Mouse (Mus musculus): ENCODE measurements around the gene Gm609. TPM values are rescaled to one million over a fixed set of nuclear protein-coding genes. Genes with fewer than 3 reads are reported as not detected.

Gm609 gene
- polyA plus RNA-seq, 1 experiment, result not detected

DNA sequence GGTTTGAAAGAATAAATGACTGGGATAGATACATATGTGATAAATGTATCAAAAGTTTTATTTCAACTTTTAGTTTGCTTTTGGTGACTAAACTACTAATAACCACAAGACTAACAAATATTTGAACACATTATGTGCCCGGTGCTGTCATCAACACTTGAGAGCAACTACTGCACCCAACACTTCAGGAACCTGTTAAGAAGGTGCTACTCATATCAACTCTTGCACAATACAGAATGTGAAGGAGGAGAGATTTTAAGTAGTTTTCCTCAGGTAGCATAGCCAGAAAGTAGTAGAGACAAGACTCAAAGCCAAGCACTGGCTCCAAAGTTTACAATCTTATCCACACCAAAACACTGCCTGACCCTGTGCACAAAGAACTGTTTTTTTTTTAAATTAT is 90.7 kb downstream of the Gm609 start:
- no peak for TF ChIP-seq GATA1 (IDR thresholded peaks at IDR 0.05; ENCODE audit: low read length)

- no peak for TF ChIP-seq GATA1 (IDR thresholded peaks at IDR 0.05; ENCODE audit: low read length)
Observed at GRCm38 (mm10) chr16:45399947-45400555, 92.7 kb downstream of the Gm609 start.

- TF ChIP-seq GATA1 (IDR thresholded peaks at IDR 0.05; ENCODE audit: low read length), result no peak
Observed at GRCm38 (mm10) chr16:45399411-45399810, 93.4 kb downstream of the Gm609 start.

- TF ChIP-seq GATA1 (IDR thresholded peaks at IDR 0.05; ENCODE audit: low read length), result no peak
Observed at GRCm38 (mm10) chr16:45397440-45397839, 95.3 kb downstream of the Gm609 start.

DNA sequence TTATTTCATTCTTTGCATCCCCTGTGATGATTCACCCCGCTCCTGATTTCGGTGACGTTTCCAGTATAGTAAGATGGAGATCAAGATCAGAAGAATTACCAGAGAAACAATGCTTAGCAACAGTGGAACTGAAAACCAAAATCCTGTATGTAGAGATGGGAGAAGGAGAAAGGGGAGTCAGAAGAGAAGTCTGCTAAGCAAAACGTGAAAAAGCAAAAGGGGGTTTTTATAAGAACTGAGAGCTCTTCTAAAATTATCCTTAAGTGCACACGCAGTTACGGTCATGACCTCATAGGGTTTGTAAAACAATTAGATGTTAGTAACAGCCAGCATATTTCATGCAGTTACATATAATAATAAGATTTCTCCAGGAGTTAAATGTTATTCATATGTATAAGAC is 100.5 kb downstream of the Gm609 start:
- no peak for TF ChIP-seq GATA1 (IDR thresholded peaks at IDR 0.05; ENCODE audit: low read length)

GRCm38 (mm10) chr16:45391680-45392079 is 101.1 kb downstream of the Gm609 start:
- no peak for TF ChIP-seq GATA1 (IDR thresholded peaks at IDR 0.05; ENCODE audit: low read length)

DNA sequence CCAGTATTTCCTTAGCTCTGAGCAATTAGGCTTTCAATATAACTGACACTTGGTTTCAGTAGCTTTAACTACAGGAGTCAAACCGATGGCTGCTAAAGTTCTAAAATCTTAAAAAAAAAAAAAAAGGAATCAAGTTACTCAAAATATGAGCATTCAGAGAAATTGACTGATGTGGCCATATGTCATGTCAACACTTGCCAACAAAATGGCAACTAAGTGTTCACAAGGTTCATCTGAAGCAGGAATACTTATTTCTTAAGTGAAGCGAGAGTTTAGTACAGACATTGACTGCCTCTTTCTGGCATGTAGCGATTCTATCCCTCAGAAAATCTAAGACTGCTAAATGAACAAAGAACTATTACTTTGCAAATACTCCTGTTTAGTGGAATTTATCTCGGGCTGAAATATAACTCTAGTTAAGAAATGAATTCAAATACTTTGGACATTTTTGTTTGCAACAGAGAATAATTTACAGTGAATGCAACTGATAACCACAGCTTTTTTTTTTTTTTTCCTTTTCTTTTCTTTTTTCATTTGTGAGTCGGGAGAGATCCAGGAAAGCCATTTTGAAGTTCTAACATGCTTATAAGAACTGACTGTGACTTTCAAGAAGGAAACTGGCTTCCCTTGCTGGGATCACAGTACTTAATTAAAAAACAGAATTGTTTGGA is 102.3 kb downstream of the Gm609 start:
- TF ChIP-seq GATA1 (IDR thresholded peaks at IDR 0.05; ENCODE audit: low read length), result no peak

GRCm38 (mm10) chr16:45389833-45390232 is 102.9 kb downstream of the Gm609 start:
- no peak for TF ChIP-seq GATA1 (IDR thresholded peaks at IDR 0.05; ENCODE audit: low read length)

- no peak for TF ChIP-seq GATA1 (IDR thresholded peaks at IDR 0.05; ENCODE audit: low read length)
Observed at GRCm38 (mm10) chr16:45389041-45389440, 103.7 kb downstream of the Gm609 start.

DNA sequence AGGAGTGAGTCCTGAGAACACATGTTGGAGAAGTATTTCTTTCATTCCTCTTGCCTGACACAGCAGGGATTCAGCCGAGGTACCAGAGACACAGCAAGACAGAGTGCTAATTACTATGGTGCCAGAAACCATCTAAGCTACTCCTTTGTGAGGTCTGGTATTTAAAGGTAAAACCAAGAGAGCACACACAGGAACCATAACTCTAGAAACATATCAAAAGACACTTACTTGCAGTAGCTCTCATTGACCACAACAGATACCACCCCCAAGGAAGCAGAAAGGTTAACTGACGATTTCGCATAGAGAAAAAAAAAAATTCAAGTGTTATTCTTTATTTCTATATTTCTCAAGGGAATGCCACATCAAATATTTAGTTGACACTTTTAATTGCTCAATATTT is 111.0 kb downstream of the Gm609 start:
- no peak for TF ChIP-seq GATA1 (IDR thresholded peaks at IDR 0.05; ENCODE audit: low read length)

DNA sequence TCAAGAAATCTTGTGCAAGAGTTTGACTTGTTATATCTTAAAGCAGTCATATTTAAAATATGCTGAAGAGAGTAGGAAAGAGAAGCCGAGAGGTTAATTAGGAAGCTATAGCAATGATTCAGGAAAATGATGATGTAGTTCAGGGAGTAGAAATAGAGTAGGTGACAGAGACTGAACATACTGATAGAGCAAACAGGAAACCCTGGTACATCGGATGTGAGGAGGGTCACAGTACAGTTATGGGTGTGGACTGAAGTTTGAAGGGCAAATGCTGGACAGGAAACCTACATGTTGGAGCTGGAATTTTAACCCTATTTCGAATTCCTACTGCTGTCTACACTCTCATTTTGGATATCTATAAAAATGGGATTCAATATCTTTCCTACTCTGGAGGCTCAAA is 113.8 kb downstream of the Gm609 start:
- no peak for TF ChIP-seq GATA1 (IDR thresholded peaks at IDR 0.05; ENCODE audit: low read length)

DNA sequence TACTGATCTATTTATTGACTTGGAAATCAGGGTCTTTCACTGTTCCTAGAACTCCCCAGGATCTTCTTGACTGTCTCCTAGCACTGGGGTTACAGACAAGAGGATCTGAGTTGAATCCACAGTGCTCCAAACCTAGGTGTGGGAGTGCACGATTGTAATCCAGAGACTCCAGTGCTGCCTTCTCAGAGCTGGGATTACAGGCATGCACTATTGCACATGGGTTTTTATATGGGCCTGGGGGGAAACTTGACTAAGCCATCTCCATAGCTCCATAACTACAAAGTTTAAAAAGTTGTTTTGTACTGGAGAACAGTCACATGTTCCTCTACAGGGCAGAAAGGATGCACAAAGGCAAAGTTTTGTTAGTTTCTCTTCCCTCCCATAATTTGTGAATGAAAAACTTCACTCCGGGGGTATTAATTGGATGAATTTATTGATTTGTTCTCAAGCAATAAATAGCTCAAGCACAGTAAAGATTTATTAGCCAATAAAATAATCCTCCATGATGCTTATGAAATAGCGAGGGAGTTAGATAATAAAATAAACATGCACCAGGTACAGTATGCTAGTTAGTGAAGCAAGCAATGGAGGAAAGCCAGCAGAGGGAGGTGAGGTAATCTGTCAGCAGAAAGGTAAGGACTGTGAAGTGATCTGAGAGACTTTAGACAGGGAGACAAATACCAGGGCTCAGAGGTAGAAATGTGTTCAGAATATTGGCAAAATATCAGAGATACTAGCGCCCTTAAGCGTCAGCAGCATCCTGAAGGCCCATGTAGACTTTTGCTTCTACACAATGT is 114.4 kb downstream of the Gm609 start:
- no peak for TF ChIP-seq GATA1 (IDR thresholded peaks at IDR 0.05; ENCODE audit: low read length)

GRCm38 (mm10) chr16:45377332-45377731 is 115.4 kb downstream of the Gm609 start:
- TF ChIP-seq GATA1 (IDR thresholded peaks at IDR 0.05; ENCODE audit: low read length), result no peak

- no peak for TF ChIP-seq GATA1 (IDR thresholded peaks at IDR 0.05; ENCODE audit: low read length)
Observed at GRCm38 (mm10) chr16:45376812-45377211, 116.0 kb downstream of the Gm609 start.

- TF ChIP-seq GATA1 (IDR thresholded peaks at IDR 0.05; ENCODE audit: low read length), result no peak
Observed at GRCm38 (mm10) chr16:45376294-45376693, 116.5 kb downstream of the Gm609 start.

GRCm38 (mm10) chr16:45375506-45376225 is 117.1 kb downstream of the Gm609 start:
- TF ChIP-seq GATA1 (IDR thresholded peaks at IDR 0.05; ENCODE audit: low read length), result no peak
